Mouse (Mus musculus): ENCODE data around the gene Slc22a7.

GRCm38 (mm10) chr17:46476601-46477000 is 38.3 kb upstream of the Slc22a7 start:
- TF ChIP-seq CTCF (IDR thresholded peaks at IDR 0.05; ENCODE audit: low read depth, low read length) (no peak), TAL1 (conservative IDR thresholded peaks at IDR 0.05; ENCODE audit: low read depth, low read length) (no peak)
